In the genomic region with DNA sequence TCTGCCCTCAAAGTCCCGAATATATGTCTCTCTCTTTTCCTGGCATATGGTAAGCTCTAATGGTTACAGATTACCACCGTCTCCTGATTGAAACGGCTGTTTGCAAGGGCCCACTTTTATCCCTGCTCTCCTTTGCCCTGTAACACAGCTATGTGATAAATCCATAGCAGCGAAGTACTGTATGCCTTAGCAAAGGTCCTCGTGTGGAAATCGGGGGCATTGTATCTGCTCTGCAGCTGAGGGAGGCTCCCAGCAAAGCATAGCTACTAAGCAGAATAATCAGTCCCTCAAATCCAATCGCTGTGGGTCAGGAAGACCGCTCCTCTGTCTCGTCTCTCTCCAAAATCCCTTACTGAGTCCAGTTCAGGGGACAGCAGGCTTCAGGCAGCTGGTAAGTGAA, we compare ENCODE assay signal across 11 mouse cellular contexts.
DNase-seq lines count a peak whose midpoint lies in the region; ATAC-seq and TF ChIP-seq lines count a peak whose summit lies in the region.
"Had no signal": no experiment of that assay in that cellular context is flagged by ENCODE, and none has a peak within 500 bp of the region (broad histone marks: within the 10 kb centered on the region; RNA-seq: fewer than 3 reads in every experiment).

No protein-coding gene starts in this region.

- peak overlapping the region; percentile 11; the same call in 1 of the 2 replicates for H3K4me3 ChIP-seq in left cerebral cortex, adult 2 months
- H3K4me3 ChIP-seq in hindbrain, embryonic 13.5 days = no peak overlapping the region
- H3K4me3 ChIP-seq in midbrain, embryonic 16.5 days (ENCODE audit: low read depth, low read length) = no peak overlapping the region
- no peak overlapping the region for H3K4me3 ChIP-seq in intestine, embryonic 16.5 days (ENCODE audit: low read length)
- H3K4me3 ChIP-seq: erythroblast, embryonic 14.5 days; limb, embryonic 10.5 days had no signal

- H3K9me3 ChIP-seq in hindbrain, embryonic 13.5 days = no peaks in the 10 kb centered on the region
- no peaks in the 10 kb centered on the region for H3K9me3 ChIP-seq in midbrain, embryonic 16.5 days (replicated peaks; ENCODE audit: control insufficient read depth, low read length, poor library complexity, severe bottlenecking)
- no peaks in the 10 kb centered on the region for H3K9me3 ChIP-seq in intestine, embryonic 16.5 days (ENCODE audit: control insufficient read depth, low read length)
- H3K9me3 ChIP-seq: limb, embryonic 10.5 days had no signal

- TF ChIP-seq CTCF in left cerebral cortex, adult 2 months (IDR thresholded peaks at IDR 0.05) = no peak

- no peak overlapping the region for H3K4me2 ChIP-seq in hindbrain, embryonic 13.5 days
- H3K4me2 ChIP-seq in midbrain, embryonic 16.5 days (ENCODE audit: low read length) = peak overlapping the region; percentile 45
- no peak overlapping the region for H3K4me2 ChIP-seq in intestine, embryonic 16.5 days (ENCODE audit: low read depth, low read length)

- intact Hi-C loops in left cerebral cortex, adult 2 months (cut with DNase I) = loop anchor here (1.0 to 2.0 kb wide), 2 partner anchors 341 to 388 kb away; no protein-coding TSS in a partner anchor

- peak; percentile 21 to 28 for DNase-seq in cerebellum, postnatal 10 days
- DNase-seq in cerebellum, adult 8-10 months = no peak
- no peak for DNase-seq in left cerebral cortex, adult 2 months (ENCODE audit: extremely low spot score in 1 of 2, low spot score in 2 of 2)
- DNase-seq in left cerebral cortex, adult 8-10 months (ENCODE audit: low spot score in 2 of 2) = no peak
- DNase-seq in thymus, postnatal 36 days = no peak
- DNase-seq: gastrocnemius, postnatal 25 days had no signal

- H3K36me3 ChIP-seq in hindbrain, embryonic 13.5 days = no peaks in the 10 kb centered on the region
- H3K36me3 ChIP-seq in midbrain, embryonic 16.5 days (ENCODE audit: control insufficient read depth, insufficient read depth, low read length) = no peaks in the 10 kb centered on the region
- no peaks in the 10 kb centered on the region for H3K36me3 ChIP-seq in intestine, embryonic 16.5 days (ENCODE audit: control insufficient read depth, insufficient read depth, low read length)
- H3K36me3 ChIP-seq: limb, embryonic 10.5 days had no signal

- 47% methylated on average over 9 of the region's 9 CpGs for WGBS in hindbrain, embryonic 13.5 days
- WGBS in midbrain, embryonic 16.5 days = 21% methylated on average over 9 of the region's 9 CpGs
- WGBS in intestine, embryonic 16.5 days = 55% methylated on average over 9 of the region's 9 CpGs

- no peak for ATAC-seq in hindbrain, embryonic 13.5 days (ENCODE audit: low FRiP score)
- peak; percentile 73 for ATAC-seq in midbrain, embryonic 16.5 days
- no peak for ATAC-seq in intestine, embryonic 16.5 days

- H3K27me3 ChIP-seq in hindbrain, embryonic 13.5 days = no peaks in the 10 kb centered on the region
- H3K27me3 ChIP-seq in midbrain, embryonic 16.5 days (ENCODE audit: control insufficient read depth, insufficient read depth, low read depth, low read length) = no peaks in the 10 kb centered on the region
- no peaks in the 10 kb centered on the region for H3K27me3 ChIP-seq in intestine, embryonic 16.5 days (replicated peaks; ENCODE audit: control insufficient read depth, insufficient read depth, low read length)

- H3K27ac ChIP-seq in left cerebral cortex, adult 2 months = no peak overlapping the region
- peak overlapping the region; percentile 49; the same call in 1 of the 2 replicates for H3K27ac ChIP-seq in hindbrain, embryonic 13.5 days
- H3K27ac ChIP-seq in midbrain, embryonic 16.5 days (ENCODE audit: low read length) = no peak overlapping the region
- no peak overlapping the region for H3K27ac ChIP-seq in intestine, embryonic 16.5 days (ENCODE audit: low read length)
- H3K27ac ChIP-seq: limb, embryonic 10.5 days had no signal

- peaks cover 12% of the 10 kb centered on the region for H3K4me1 ChIP-seq in hindbrain, embryonic 13.5 days (replicated peaks)
- peaks cover 9% of the 10 kb centered on the region for H3K4me1 ChIP-seq in midbrain, embryonic 16.5 days (ENCODE audit: control insufficient read depth, insufficient read depth, low read length)
- no peaks in the 10 kb centered on the region for H3K4me1 ChIP-seq in intestine, embryonic 16.5 days (ENCODE audit: control insufficient read depth, insufficient read depth, low read length)
- H3K4me1 ChIP-seq: limb, embryonic 10.5 days had no signal

- peak overlapping the region; percentile 6; the same call in 1 of the 2 replicates for H3K9ac ChIP-seq in hindbrain, embryonic 13.5 days
- 0 out of 2 replicates have a peak overlapping the region, but pooled peaks have one; percentile 4 for H3K9ac ChIP-seq in midbrain, embryonic 16.5 days (ENCODE audit: low read depth, low read length)
- H3K9ac ChIP-seq in intestine, embryonic 16.5 days (ENCODE audit: low read depth, low read length) = no peak overlapping the region

Comparison
In these comparisons a context has a peak if more than half of its experiments do, and no peak if none do; other contexts are left out.
1. DNase-seq: peak in cerebellum, postnatal 10 days (2 of 2); none in cerebellum, adult 8-10 months (single experiment), left cerebral cortex, adult 2 months (0 of 2), left cerebral cortex, adult 8-10 months (0 of 2) and thymus, postnatal 36 days (0 of 2).